Mouse (Mus musculus): Measurements from ENCODE around the gene Tmem242.
"Not testable (repeated sequence)": the region's sequence is repeated elsewhere in the genome, so short reads cannot be mapped to it uniquely, and the experiment has no call there.

Gene Tmem242

DNA sequence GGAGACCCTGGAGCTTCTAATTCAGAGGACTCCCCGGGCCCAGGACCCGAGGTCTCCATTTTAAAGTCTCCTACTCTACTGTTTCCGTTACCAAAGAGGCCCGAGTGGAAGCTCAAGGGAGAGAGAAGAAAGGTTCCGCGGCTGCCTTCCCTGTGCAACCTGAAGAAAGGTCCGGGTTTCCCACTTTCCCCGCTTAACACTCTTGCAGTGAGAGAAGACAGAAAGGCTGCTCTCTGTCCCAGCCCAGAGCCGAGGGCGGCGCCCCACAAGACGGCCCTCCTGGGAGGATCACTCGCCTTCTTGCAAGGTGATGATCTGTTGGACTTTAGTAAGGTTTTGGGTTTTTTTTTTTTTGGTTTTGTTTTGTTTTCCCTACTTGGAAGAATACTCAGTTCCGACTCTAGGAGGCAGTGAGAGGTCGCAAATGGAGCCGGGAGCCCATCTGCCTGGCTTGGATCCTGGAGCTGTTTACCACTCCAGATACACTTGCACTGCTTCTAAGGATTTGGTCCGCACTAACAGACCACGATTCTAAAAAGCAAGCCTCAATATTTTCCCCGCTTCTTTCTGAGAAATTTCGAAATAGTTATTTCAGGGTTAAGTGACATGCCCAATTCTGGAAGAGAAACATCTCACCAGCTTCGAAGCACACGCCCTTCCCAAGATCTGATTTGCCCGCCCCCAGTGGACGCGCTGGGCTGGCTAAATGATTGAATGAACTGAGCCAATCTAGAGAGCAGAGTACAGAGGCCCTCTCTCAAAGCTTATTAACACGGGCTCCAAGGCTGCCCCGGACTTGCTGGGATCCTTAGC, at the start of gene Tmem242:
Gene Tmem242, minus strand, starts transcription at position 101 of the 813 bp plus-strand sequence.
- peak; percentile 96 for DNase-seq

DNA sequence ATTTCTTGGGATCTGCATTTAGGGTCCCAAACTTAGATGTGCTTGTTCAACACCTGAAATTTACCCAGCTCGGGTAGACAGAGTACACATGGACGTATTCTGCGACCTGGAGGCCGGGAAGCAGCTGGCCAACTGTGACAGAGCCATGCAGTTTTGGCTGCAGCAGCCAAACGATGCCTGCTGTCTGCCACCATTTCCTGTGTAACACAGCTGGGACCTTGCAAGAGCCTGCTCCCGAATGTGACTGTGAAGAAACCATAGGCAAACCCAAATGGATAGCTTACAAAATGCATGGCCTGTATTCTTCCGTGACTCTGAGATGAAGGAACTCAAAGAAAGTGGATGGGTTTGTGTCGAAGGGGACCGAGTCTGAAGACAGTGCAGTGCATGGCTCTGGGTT, 48.1 kb upstream of the Tmem242 start:
- no peak for DNase-seq

GRCm38 (mm10) chr17:5484663-5485062, 44.6 kb upstream of the Tmem242 start:
- no peak for DNase-seq

- DNase-seq = no peak
Measured at GRCm38 (mm10) chr17:5483456-5483855, 43.4 kb upstream of the Tmem242 start.

GRCm38 (mm10) chr17:5475960-5476725, 36.1 kb upstream of the Tmem242 start:
- peak; percentile 37 for DNase-seq

- no peak for DNase-seq
Measured at GRCm38 (mm10) chr17:5472268-5472667, 32.2 kb upstream of the Tmem242 start.

GRCm38 (mm10) chr17:5467177-5467576, 27.1 kb upstream of the Tmem242 start:
- peak; percentile 8 for DNase-seq

DNA sequence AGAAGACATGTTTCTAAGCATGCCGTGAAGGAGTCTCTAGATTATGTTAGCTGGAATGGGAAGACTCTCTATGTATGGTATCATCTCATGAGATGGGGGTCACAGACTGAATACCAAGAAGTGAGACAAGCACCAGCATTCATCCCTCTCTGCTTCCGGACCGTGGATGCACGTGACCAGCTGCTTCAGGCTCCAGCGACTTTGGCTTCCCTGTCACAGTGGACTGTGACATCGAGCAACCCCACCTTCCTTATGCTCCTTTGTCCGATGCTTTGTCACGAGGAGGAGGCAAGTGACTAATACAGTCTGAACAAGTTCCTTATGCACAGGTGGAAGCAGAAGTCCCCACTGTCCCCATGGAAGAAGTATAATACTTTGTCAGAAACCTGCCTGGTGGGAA, 26.7 kb upstream of the Tmem242 start:
- no peak for DNase-seq

GRCm38 (mm10) chr17:5463912-5464311, 23.9 kb upstream of the Tmem242 start:
- DNase-seq = no peak

DNA sequence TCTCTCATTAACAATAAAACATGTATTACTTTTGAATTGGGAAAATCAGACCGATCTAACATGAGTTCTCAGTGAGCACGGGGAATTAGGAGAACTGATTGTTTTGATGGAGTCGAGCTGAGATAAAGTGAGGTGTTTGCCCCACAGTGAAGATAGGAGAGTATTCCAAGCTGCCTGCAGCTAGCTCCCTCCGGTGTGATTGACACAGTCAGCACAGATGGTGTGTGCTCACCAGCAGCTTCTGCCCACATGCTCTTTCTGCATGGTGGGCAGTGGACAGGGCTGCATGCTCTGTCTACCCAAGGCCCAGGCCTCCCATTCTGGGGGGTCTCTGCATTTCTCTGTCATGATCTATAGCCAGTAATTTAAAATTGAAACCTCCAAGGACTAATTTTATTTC, 13.6 kb upstream of the Tmem242 start:
- DNase-seq = no peak

DNA sequence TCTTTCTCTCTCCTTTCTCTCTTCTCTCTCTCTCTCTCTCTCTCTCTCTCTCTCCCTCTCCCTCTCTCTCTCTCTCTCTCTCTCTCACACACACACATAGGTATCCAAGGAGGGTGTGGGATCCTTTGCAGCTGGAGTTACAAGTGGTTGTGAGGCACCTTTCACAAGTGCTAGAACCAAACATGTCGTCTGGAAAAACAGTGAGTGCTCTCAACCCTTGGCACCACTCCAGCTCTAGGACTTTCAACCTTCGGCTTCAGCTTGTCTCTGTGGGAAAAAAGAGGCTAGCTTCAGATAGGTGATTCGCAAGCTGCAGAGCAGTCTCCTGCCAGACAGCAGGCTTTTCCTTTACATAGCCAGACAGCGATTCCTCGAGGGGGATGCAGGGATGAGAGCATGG, 3.7 kb upstream of the Tmem242 start:
- DNase-seq = peak; percentile 63

DNA sequence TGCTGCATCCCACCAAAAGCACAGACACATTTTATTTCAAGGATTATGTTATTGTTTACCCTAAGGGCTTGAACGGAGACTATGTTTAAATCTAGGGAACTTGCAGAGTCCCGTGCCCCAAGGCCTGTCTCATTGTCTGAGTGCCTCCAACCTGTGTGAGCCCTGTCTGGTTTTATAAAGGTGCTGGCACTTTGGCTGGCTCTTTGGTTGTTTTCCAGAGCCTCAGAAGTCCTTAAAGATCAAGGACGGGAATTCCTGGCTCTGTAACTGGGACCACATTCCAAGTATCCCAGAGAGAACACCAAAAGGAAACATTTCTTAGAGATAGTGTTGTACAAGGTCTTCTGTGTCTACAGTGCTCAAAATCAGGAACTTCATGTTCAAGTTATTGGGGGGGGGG, 3.2 kb upstream of the Tmem242 start:
- DNase-seq = no peak

DNA sequence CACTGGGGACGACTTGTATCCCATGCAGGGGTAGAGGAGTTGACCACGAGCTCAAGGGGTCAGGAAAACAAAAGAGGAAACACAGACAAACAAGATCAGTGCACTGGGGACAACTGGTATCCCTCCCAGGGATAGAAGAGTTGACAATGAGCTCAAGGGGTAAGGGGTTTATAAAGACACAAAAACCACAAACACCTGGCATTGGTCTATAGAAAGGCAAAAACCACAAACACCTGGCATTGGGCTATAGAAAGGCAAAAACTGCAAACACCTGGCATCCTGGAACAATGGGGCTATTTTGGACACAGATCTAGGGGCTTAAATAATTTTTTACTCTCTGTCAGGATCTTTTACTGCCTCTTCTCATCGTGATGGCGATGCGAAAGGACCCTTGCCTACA, 2.3 kb upstream of the Tmem242 start:
- not testable (repeated sequence) for DNase-seq

GRCm38 (mm10) chr17:5439831-5440158, 264 bp downstream of the Tmem242 start:
- DNase-seq = no peak

- DNase-seq = no peak
Measured at GRCm38 (mm10) chr17:5429772-5430133, 10.3 kb downstream of the Tmem242 start.

DNA sequence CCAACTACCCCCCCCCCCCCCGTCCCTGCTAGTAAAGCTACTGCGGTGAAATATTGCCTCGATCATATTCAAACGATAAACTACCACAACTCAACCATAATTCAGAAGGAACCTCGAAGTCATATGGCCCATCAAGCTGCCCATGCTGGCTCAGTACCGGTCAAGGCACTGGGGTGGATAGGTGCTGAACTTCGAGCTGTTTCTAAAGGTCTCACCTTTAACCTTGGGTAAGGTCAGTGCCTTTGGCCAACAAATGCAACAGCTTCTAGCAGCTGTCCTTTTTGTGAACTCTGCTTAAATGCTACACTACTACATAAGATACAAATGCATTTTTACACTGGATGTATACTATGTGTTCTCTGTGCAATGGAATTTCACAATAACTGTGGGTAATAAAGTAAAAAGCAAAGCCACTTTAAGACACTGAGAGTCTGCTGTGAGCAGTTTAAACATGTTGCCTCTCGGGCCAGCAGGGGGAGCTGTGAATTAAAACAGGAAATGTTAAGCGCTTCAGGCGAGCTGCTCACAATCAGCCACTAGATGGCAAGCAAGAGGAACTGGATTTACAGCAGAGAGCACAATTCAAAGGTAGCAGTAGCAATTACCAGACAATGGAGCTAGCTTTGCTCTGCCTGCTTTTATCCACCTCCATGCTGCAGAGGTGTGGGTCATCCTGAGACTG, 10.8 kb downstream of the Tmem242 start:
- peak; percentile 95 for DNase-seq

GRCm38 (mm10) chr17:5425204-5425603, 14.9 kb downstream of the Tmem242 start:
- DNase-seq = peak; percentile 35

DNA sequence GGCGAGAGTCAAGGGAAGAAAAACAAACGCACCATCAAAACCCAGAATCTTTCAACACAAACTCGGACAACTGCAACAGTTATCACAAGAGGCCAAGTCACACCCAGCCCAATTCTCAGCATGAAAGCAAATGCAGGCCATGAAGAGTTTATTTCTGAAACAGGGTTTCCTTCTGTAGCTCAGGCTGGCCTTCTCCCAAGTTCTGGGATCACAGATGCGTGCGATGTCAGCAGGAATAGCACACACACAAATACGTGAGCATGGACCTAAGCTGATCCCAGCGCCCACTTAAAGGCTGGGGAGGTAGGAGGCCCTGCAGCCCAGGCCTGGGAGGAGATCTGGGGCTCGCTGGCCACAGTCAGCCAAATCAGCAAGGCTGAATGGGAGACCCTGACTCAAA, 15.9 kb downstream of the Tmem242 start:
- no peak for DNase-seq

DNA sequence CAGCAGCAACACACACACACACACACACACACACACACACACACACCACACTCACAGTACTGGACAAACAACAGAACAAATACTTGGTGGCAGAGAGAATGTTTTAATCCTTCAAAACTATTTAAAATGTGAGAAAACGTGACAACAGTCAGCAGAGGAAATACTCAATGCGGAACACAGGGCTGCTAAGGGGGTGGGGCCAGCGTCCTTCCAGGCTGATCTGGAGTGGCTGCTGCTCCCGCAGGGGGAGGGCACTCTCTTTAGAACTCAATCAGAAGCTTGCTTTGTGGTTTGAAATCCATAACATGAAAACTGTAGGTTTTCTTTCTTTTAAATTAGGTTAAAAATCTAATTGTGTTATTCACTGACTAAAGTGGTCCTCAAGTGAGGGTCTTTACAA, 18.2 kb downstream of the Tmem242 start:
- DNase-seq = peak; percentile 28

- no peak for DNase-seq
Measured at GRCm38 (mm10) chr17:5419771-5420518, 20.1 kb downstream of the Tmem242 start.

GRCm38 (mm10) chr17:5419056-5419455, 21.0 kb downstream of the Tmem242 start:
- no peak for DNase-seq

DNA sequence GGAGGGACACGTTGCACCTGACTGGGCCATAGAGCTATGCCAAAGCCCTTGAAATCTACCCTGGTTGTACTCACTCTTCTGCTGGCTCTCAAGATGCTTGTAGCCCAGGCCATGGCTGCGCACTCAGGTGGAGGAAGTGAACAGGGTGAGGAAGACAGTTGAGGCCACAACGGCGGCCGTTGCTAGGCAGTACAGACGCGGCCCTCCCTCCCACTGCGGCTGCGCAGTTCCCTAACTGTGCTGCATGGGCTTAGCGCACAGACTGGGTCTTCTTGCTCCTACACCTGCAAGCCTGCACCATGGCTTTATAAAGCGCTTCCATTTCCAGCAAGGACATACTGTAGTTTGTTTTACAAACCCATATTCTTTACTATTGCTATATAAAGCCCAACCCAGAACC, 21.5 kb downstream of the Tmem242 start, which contains the start of gene Ldhal6b:
Gene Ldhal6b, minus strand, starts transcription at position 223 of the 400 bp plus-strand sequence.
- DNase-seq = no peak

GRCm38 (mm10) chr17:5416518-5416917, 23.5 kb downstream of the Tmem242 start:
- DNase-seq = no peak
